Mouse (Mus musculus) gastrocnemius, postnatal 4 days (tissue): ENCODE measurements around the gene Cxadr. TPM values are rescaled to one million over a fixed set of nuclear protein-coding genes. Genes with fewer than 3 reads are reported as not detected.

Experiments used
- DNase-seq, 2 experiments: peaks; one replicate each; pipeline ENCODE4 v3.0.0; 2021 to 2022; ENCODE audit warnings: low spot score in 2 of 2, mixed read lengths in 2 of 2
- total RNA-seq, 2 experiments: library from RNA; stranded (reverse); gene quantifications; 2 replicates each; pipeline ENCODE4 v1.2.3; 2021

The Cxadr gene
- total RNA-seq, 2 experiments from 2014 or later = 1.8 to 2.4 TPM

DNA sequence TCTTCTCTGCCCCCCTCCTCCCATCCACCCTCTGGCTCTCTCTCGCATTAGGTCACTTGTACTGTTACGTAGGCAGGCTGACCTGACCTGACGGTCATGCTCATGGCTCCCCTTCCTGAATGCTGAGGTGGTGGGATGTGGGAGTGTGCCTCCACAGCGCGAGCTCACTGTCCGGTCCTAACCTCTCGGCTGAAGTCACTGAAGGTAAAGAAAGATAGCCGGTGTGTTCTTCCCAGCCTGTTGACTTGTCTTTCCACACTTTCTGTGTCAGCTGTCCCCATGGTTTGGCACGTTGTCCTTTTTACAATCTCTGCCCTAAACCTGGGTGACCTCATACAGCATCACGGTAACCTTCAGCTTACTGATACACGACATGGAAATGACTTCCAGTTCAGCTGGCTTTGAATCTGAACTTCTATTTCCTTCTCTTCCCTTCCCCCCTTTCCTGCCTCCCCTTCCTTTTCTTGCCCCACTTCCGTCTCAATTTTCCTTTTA lies 4.4 kb downstream of the Cxadr start:
- no peak for DNase-seq

DNA sequence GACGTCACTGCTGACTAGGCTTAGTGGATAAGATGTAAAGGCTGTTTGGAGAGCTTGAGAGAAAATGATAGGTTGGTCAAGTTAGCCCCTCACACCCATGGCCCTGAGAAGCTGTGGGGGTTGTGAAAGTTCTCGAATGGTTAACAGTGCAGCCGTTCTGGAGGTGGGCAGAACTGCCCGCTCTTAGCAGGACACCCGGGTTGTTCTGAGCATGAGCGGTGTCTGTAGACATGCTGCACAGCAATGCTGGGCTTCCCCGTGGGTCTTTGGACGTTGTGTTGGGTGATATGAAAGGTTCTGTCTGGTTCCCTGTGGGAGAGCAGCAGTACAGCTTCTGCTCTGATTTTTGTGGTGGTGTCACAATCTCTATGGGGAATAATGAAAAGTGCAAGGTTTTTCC lies 5.3 kb downstream of the Cxadr start:
- no peak for DNase-seq

DNA sequence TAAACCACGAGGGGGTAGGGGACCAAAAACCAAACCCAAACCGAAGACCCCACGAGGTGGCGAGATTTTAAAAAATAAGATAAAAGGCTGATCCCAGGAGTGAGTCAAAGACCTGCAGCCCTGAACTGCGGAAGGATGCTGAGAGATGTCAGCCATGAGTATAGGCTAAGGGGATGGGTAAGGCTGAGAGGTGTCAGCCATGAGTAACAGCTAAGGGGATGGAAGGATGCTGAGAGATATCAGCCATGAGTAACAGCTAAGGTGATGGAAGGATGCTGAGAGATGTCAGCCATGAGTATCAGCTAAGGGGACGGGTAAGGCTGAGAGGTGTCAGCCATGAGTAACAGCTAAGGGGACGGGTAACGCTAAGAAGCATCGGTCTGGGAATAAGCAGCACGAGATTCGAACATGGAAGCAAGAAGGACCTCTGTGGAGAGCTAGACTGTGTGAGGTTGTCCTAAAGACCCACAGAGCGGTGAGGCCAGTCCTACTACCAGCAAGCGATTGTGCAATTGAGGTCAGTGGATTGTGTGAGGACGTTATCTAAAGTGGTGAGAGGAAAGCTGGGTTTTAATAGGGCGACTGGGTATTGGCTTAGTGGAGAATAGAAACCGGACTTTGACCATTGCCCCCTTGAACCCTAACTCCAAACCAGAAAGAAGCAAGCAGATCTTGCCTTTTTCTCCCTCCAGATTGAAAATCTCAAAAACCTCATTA lies 6.3 kb downstream of the Cxadr start:
- no peak for DNase-seq

DNA sequence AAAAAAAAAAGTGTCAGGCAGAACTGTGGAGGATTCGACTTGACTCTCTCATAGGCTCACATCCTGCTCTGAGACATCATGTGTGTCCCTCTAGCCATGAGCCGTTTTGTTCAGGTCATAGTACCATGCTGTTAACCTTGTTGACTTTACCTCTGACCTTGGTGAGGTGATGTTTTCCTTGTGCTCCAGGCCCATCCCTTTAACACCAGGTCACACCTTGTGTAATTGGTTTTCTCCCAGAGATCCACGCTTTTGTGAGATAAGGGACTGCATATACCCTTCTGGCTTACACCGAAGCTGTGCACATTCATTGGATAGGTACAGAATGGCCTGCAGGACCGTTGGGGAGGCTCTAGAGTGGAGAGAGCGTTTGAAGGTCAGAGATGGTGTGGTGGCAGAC lies 8.0 kb downstream of the Cxadr start:
- no peak for DNase-seq

DNA sequence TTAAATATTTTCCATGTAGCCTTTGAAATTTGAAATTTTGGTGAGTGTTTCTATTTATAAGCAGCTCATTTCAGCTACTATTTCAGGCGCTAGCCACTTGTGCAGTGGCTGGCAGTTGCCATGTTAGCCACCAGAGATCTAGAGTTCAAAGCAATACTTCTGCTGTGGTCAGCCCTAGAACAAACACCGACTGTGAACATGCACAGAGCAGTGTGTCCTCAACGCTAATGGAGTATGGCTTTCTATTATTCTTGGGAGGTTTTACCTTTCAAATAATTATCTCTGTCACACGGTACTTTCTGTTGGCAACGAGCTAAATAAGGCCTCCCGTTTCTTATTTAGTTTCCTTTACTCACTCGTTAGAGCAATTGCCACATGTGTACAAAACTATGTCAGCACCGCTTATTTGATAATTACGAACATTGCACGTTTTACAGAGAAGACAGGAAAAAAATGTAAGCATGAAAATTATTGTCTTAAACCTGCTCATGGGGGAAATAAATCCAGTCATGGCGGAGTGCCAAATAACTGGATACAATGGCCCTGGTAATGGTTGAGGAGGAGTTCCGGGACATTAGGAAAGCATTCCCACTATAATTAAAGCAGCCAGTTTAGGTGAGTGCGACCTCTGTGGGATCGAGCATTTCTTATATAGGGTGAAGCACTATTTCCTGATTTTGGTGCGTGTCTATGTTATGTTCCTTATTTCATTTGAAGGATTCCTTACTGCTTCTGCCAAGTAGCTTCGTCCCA lies 12.0 kb downstream of the Cxadr start:
- DNase-seq = no peak

DNA sequence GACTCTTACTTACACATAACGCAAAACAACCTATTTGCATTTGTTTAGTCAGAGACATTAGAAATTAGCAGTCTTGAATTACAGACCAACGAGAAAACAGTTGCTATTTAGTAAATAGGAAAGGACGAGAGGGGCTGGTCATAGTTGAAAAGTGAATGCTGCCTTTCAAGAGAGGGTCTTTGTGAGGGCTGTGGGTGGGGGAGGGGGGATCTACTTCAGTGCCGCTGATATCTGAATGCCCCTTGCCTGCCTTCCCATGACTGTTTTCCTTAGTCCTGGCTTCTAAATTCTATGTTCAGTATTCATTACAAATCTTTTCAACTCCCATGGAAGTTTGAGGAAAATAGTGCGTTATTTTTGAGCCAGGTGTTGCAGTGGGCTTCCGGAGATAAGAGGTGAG lies 12.7 kb downstream of the Cxadr start:
- no peak for DNase-seq

DNA sequence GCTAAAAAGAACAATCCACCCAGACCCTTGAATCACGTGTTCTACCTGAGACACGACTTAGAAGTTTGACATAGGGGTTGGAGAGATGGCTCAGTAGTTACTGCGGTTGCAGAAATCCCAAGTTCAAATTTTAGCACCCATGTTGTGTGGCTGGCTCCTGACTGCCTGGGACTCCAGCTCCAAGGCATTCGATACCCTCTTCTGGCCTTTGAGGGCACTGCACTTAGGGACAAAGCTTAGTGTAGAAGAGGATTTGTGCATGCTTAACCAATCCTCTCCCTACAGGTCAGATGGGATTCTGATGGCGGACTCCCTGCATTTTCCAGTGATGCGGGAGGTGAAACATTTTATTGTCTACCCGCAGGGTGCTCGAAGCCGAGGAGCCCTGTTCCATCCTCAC lies 15.6 kb downstream of the Cxadr start:
- peak in 1 of 2 experiments; percentile 44 for DNase-seq

DNA sequence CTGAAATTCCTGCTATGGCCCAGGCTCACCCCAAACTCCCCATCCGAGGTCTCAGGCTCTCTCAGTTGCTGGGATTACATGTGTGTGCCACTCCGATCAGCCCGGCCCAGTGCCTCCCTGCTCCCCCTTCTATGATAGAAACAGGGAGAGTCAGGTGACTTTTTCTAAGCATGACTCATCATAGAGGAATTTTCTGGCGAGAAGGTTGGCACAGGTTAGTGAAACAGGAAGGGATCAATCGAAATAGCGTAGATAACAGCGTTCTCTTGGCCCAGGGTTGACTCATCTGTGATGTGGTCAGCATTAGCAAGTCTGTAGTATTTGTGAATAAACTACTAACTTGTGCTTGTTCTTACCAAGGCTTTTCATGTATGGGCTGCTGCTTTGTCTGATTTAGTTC lies 16.7 kb downstream of the Cxadr start:
- no peak for DNase-seq

DNA sequence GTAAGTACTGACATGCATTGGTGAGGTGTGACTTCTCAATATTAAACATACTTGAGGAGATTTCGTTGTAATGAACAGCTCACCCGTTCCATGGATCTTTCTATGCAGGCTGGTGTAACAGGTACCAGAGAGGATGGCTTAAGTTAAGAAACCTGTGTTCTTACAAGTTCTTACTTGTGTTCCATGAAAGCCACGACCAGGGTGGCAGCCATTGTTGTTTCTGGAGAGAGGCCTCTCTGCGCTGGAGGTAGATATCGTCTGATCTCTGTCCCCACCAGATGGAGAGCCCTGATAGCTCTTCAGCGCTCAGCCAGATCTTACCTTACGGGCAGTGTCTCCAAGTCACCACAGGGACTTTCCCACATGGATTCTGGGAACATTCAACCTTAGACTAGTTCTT lies 18.4 kb downstream of the Cxadr start:
- no peak for DNase-seq

DNA sequence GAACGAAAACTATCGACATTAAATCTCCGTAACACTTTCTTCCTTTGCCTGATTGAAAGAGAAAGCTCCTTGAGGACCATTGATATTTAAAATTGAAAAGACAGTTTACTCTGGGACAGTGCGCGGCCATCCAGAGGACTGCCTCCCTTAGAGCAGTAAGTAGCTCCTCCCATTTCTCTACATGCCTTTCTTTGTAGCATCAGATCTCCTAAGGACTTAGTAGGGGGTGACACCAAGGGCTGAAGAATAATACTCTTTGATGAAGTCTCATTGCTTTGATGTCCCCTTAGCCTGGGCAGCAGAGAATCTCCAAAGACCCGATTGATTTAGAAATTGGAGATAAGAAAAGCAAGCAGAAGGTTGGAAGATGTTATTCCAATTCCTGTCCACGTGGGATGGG lies 20.3 kb downstream of the Cxadr start:
- no peak for DNase-seq

DNA sequence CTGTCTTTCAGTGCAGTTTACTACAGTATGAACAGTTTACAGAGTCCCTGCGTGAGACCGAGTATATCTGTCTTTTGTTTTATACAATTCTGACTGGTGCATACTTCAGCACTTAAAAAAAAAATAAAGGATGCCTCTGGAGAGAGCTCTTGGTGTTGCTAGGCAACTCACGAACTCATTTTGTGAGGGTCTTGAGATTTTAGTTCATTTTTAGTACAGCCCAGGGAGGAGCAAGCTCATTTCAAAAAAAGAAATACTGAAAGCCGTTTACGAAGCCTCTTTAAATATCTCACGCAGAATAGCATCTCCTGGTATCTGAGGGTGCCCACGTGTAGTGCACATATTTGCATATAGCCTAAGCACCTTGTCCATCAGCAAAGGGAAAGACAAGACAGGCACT lies 20.9 kb downstream of the Cxadr start:
- DNase-seq = no peak

DNA sequence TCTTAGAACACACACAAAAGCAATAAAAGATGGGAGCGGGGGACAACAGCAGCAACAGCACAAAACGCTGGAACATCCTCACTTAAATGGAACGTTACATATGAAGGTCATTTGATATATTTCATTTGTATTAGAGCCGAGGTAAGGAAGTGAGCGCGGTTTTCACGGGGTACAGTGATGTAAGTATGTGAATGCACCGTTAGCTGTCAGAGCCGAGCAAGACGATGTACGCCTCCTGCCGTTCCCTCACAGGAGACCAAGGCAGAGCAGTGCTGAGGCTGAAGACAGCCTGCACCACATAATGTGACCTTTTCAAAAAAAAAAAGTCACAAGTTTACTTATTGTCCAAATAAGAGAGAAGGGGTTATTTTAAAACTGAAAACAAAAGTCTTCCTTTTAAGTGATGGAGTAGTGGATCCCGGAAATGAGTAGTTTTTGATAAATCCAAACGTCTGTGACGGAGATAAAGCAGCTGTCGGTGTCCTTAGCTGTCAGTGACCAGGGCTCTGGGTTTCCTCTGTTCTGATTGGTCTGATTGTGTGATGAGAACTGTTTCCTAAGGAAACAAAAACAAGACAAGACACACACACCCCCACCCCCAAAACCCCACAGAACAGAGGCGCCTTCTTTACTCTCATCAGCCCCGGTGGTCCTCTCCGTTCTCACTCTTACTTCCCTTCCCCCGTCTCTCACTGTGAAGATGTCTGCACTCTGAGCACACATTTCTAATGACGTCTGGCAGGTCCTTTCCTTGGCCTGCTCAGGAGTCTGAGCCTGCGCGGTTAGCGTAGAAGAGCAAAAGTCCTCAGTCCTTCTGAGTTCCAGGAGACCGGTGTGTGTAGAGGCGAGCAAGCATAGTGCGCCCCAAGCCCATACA lies 24.9 kb downstream of the Cxadr start:
- no peak for DNase-seq

DNA sequence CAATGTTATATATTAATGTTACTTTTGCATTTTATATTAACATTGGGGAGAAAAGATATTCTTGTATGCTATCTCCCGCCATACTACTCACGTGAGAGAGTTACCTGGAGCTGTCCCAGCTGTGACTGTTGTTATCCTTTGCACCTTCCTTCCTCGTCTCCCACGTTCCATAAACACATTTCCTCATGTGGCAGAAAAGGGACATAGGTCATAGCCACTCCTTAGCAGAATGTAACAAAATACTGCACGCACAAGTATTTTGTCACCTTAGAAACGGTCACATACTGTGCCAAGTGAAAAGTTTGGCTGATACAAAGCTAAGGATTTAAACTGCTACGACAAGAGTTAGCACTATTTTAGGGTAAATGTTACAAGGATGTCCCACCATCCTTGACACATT lies 26.3 kb downstream of the Cxadr start:
- no peak for DNase-seq

DNA sequence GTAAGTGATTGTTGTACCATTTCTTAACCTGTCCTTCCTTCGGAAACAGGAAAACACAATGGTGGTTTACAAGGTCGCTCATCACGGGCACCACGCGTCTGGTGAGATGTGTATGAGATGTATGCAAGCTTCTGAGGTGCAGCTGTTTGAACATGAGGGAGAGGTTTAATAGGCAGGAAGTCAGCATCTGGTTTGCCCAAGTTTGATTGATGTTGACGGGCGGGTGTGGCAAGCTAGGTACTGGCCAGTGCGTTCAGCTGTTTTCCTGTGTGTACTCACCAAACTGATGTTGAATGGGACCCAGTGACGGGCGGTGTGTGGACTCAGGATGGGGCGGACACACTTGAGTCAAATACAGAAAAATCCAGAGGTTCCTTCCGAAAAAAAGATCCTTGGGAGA lies 26.7 kb downstream of the Cxadr start:
- DNase-seq = no peak

DNA sequence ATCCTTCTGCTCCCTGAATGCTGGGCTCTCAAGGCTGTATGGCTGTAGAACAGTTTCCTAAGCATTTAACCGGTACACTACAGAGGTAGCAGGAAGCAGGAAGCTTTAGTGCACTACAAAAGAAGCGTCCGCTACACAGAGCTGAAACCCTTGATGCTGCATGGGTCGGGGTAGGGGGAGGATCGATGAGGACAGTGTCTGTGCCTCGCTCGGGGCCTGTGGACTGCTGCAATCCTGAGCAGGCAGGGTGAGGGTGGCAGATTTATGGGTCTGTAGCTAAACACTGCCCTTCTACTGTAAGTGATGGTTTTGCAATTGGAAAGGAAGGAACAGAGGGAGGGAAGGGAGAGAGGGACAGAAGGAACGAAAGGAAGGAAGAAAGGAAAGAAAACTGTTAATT lies 35.9 kb downstream of the Cxadr start:
- DNase-seq = no peak

DNA sequence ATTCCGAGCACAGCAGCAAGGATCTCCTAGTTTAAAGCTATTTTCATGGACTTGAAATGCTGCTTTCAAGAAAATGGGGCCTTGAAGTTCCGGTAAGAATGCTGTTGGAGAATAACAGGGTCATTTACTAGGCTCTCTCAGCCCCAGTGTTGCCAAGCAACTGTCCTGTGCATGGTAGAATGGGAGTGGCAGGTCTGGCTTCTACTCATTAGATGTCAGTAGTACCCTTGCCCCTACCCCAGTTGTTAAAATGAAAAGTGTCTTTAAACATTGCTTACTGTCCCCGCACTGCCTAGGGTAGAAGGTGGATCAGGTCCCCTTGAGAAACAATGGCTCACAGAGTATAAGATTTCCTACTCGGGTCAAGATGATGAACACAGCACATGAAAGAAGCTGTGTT lies 40.1 kb downstream of the Cxadr start:
- DNase-seq = no peak

DNA sequence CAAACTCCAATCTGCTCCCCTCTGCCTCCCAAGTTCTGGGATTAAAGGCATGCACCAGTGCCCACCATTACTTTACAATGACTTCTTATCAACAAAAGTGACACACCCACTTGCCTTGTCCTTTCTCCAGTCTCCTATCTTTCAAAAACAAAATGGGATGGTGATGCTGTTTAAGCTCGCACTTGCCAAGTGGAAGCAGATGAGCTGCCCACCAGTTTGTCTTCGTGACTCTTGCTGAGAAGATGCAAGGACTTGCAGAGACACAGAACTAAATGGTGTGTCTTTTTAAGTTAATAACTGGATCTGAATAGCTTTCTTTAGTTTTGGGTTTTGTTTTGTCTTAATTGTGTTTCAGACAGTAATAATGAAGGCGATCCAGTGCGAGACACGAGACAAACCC lies 41.5 kb downstream of the Cxadr start:
- DNase-seq = no peak

DNA sequence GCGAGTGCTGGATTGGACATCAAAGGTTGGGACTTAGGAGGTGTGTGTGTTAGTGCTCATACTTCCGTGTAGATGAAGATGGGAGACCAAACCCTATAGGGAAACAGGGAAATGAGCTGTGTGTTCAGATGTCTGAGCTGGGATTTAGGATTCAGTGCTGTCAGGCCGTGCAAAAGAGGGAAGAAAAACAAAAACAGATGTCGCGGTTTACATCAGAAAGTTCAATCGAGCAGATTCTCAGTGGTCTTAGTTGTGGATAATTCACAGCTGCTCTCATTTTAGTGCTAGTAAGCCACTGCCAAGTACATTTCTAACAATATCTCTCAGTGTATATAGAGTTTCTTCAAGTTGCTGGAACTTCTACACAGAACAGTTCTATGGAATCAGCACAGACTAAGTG lies 42.5 kb downstream of the Cxadr start:
- no peak for DNase-seq

DNA sequence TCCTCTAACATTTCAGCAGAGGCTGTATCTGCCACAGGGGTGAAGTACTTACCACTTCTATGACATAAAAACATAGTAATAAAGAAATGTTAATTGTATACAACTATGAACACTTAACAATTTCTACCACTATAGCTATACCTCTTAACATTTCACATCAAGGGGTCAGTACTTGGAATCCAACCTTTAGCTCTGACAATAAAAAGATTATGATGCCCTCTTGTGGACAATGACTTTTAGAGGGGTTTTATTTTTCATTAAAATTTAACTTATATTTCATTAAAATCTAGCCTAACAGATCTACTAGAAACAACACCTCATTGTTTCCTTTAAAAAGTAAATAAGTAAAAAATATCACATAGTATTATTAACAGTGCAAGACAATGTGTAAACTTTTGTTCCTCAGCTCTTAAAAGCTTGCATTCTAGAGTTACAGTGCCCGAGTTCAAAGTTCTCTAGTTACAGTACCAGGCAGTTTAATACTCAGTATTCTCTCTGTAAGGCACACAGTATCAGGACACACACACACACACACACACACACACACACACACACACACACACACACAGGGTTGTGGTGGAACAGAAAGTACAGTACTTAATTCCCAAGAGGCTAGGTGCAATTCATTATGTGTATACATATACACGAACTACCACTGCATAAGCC lies 45.5 kb downstream of the Cxadr start:
- no peak for DNase-seq

DNA sequence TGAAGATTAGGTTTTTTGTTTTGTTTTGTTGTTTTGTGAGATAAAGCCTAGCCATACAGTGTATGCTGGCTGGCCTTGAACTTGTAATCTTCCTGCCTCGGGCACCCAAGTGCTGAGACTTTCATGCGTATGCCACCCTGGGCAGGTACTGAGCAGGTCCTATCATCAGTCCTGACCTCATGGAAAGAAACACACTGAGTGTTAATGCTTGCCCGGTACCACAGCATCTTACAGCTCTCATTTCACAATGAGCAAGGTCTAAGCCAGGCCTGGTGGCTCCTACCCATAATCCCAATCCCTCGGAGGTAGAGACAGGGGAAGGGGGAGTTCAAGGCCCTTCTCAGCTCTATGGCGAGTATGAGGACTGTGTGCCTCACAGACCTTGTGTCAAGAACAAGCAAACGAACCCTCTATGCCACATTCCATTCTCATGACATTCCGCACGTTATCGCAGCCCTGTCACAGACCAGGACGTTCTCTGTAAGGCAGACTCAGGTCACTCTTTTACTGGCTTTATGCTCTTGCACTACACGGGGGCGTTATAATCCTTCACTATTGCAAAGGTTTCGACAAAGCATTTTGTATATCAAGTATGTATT lies 46.1 kb downstream of the Cxadr start:
- DNase-seq = no peak

DNA sequence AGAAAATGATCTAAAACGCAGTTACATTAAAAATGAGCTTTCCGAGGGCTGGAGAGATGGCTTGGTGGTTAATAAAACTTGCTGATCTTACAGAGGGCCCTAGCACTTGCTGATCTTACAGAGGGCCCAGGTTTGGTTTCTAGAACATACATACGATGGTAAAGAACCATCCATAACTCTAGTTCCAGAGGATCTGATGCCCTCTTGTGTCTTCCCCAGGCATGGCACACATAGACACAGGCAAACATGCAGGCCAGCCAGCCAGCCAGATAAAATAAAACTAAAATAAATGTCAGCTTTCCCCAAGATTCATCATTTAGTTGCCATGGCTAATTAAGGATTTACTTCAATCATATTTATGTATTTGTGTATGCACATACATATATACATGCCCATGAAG lies 56.5 kb downstream of the Cxadr start:
- no peak for DNase-seq
